In genomic region chr2:38350796-38351195, GRCm38 (mm10) we compare ENCODE assay signal across 7 mouse cellular contexts. TPM values are rescaled to one million over a fixed set of nuclear protein-coding genes. Genes with fewer than 3 reads are reported as not detected.
DNase-seq lines count a peak whose midpoint lies in the region; ATAC-seq lines count a peak whose summit lies in the region.

No protein-coding gene starts in this region.

- H3K27me3 ChIP-seq in hindbrain, embryonic 14.5 days (ENCODE audit: control insufficient read depth, insufficient read depth, low read length), result peaks cover 98% of the 10 kb centered on the region

- no peaks in the 10 kb centered on the region for H3K9me3 ChIP-seq in hindbrain, embryonic 14.5 days (ENCODE audit: control insufficient read depth, low read length)

- H3K27ac ChIP-seq in hindbrain, embryonic 14.5 days, result peak overlapping the region; percentile 58

- no peaks in the 10 kb centered on the region for H3K36me3 ChIP-seq in hindbrain, embryonic 14.5 days (replicated peaks; ENCODE audit: control insufficient read depth, insufficient read depth)

- H3K9ac ChIP-seq in hindbrain, embryonic 14.5 days, result peak overlapping the region; percentile 46

- peak overlapping the region; percentile 38 for H3K4me3 ChIP-seq in hindbrain, embryonic 14.5 days (replicated peaks; ENCODE audit: low read length)

- H3K4me2 ChIP-seq in hindbrain, embryonic 14.5 days (replicated peaks), result peak overlapping the region; percentile 51

- H3K4me1 ChIP-seq in hindbrain, embryonic 14.5 days (replicated peaks; ENCODE audit: control insufficient read depth, insufficient read depth, low read length), result peaks cover 5% of the 10 kb centered on the region; the same call in 1 of the 2 replicates

- peak; percentile 88 for ATAC-seq in hindbrain, embryonic 14.5 days (ENCODE audit: low FRiP score)

- DNase-seq in ZHBTc4 (ENCODE audit: low read depth, low spot score), result peak; percentile 94
- peak; percentile 74 to 76 for DNase-seq in cerebellum, postnatal 14 days
- DNase-seq in gastrocnemius, adult 18-20 months (ENCODE audit: low spot score), result peak; percentile 66
- peak; percentile 75 for DNase-seq in hindbrain, embryonic 14.5 days (ENCODE audit: low spot score)
- peak; percentile 66 for DNase-seq in left cerebral cortex, adult 11 months (ENCODE audit: low spot score)
- peak; percentile 69 for DNase-seq in lung, postnatal 25 days (ENCODE audit: low spot score)
- DNase-seq in right cerebral cortex, adult 2 months (ENCODE audit: low spot score in 2 of 2), result peak; percentile 84 to 86

- WGBS in hindbrain, embryonic 14.5 days, result 0% methylated on average over 36 of the region's 37 CpGs

RNA-seq across cellular contexts. Expression of gene Lhx2, which starts 11.7 kb away (rescaled TPM):
- total RNA-seq in gastrocnemius, adult 18-20 months (2021), result not detected
- 13.2 and 18.7 TPM in 2 replicates for polyA plus RNA-seq in hindbrain, embryonic 14.5 days (2014; fragmentation: Nextera tagmentation; extraction: Ambion mirVana)

Comparison
In these comparisons a context has a peak if more than half of its experiments do, and no peak if none do; other contexts are left out.
1. Peak in every context shown above with its lines: DNase-seq, ATAC-seq, H3K4me3 ChIP-seq and H3K27ac ChIP-seq.